Mouse (Mus musculus) heart, adult 2 months (tissue): ENCODE results near the gene Msi1. TPM values are rescaled to one million over a fixed set of nuclear protein-coding genes. Genes with fewer than 3 reads are reported as not detected.
A peak's percentile ranks its signal among the peaks of the same experiment; 100 is the strongest.

Experiments
- DNase-seq, 2 experiments: peaks; one replicate each; pipeline ENCODE4 v3.0.0; 2021
- H3K27ac ChIP-seq: fragments of 200-600 bp; 2 replicates; pipeline ENCODE4 v1.8.1; 2022
- H3K27me3 ChIP-seq: fragments of 200-500 bp; 2 replicates; pipeline ENCODE4 v1.6.1; 2012; ENCODE audit warnings: mild to moderate bottlenecking, low read length, inconsistent platforms, mixed read lengths; ENCODE audit not compliant: control insufficient read depth, insufficient read depth
- H3K36me3 ChIP-seq: fragments of 200-500 bp; 2 replicates; pipeline ENCODE4 v1.6.1; 2012; ENCODE audit warnings: low read length, inconsistent platforms; ENCODE audit not compliant: control insufficient read depth, insufficient read depth
- H3K4me1 ChIP-seq: fragments of 200-500 bp; 2 replicates; pipeline ENCODE4 v1.6.1; 2011; ENCODE audit warnings: low read length; ENCODE audit not compliant: control insufficient read depth, insufficient read depth
- H3K4me3 ChIP-seq: fragments of 200-600 bp; 2 replicates; pipeline ENCODE4 v1.8.1; 2022
- H3K79me2 ChIP-seq: fragments of 200-500 bp; replicated peaks from 2 replicates; pipeline ENCODE4 v1.6.1; 2012; ENCODE audit warnings: mild to moderate bottlenecking, inconsistent platforms, low read length, moderate library complexity, mixed read lengths; ENCODE audit not compliant: control insufficient read depth, insufficient read depth
- H3K9ac ChIP-seq: fragments of 200-500 bp; 2 replicates; pipeline ENCODE4 v1.6.1; 2012; ENCODE audit warnings: low read depth, mild to moderate bottlenecking, control low read depth, inconsistent platforms, low read length, mixed read lengths
- CTCF ChIP-seq: fragments of 200-600 bp; IDR thresholded peaks from 2 replicates; pipeline ENCODE4 v1.8.1; 2022; ENCODE audit warnings: antibody characterized with exemption, mild to moderate bottlenecking, moderate library complexity
- EP300 ChIP-seq: fragments of 200-500 bp; IDR thresholded peaks from 2 replicates; pipeline ENCODE4 v1.6.1; 2011; ENCODE audit warnings: low read depth, low read length, control low read depth; ENCODE audit not compliant: insufficient read depth
- POLR2A ChIP-seq: fragments of 200-500 bp; IDR thresholded peaks from 2 replicates; pipeline ENCODE4 v1.6.1; 2011; ENCODE audit warnings: mild to moderate bottlenecking, low read depth, low read length, control low read depth; ENCODE audit not compliant: insufficient read depth
- WGBS: fragments of 180-500 bp; shearing (Covaris S2); methylation state at CpG from one replicate; pipeline ENCODE4 v1.1.7; 2018; 5-methylcytosine and 5-hydroxymethylcytosine counted together
- intact Hi-C: fragments of 180-260 bp; cut with DNase I; formaldehyde crosslinking; loops from one replicate; pipeline ENCODE4 v1.15.1; 2025
- polyA plus RNA-seq: library from polyadenylated mRNA; depleted of rRNA; stranded (reverse); fragments of >200 nt; gene quantifications from 2 replicates; pipeline ENCODE4 v1.2.3, GENCODE M21; 2012
- total RNA-seq, 2 experiments: library from RNA; stranded (reverse); gene quantifications; 2 replicates each; pipeline ENCODE4 v1.2.3; 2021

Msi1 gene
- total and polyA plus RNA-seq, 3 experiments = 0.55 to 0.99 (median 0.61) TPM

DNA sequence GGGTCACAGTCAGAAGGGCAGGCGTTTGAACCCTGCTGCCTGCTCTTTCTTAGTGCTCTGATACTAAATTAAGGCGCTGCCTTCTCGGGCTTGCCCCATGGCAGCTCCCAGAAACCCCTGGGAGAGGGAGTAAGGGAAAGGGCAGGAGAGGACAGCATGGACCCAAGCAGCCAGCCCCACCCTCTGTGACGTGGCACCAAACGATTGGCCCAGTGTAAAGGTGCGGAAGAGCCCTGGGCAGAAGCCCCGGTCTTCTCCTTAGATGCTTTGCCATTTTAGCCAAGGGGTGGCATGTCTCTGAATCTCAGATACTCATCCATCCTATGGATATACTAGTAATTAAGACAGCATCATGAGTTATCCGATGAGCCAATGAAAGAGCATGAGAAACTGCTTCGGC, 21.3 kb upstream of the Msi1 start:
- intact Hi-C loops = no loop called here
- Histone ChIP-seq H3K79me2 (no peaks in the 10 kb centered on the region), H3K27ac (no peak overlapping the region), H3K9ac (no peak overlapping the region), H3K36me3 (no peaks in the 10 kb centered on the region), H3K4me1 (peaks cover 2% of the 10 kb centered on the region; the same call in 1 of the 2 replicates), H3K4me3 (no peak overlapping the region), H3K27me3 (no peaks in the 10 kb centered on the region; the same call in 1 of the 2 replicates)
- TF ChIP-seq EP300 (no peak), CTCF (no peak), POLR2A (no peak)
- WGBS = 25% methylated on average over 9 of the region's 9 CpGs
- DNase-seq = peak in 1 of 2 experiments; percentile 8

DNA sequence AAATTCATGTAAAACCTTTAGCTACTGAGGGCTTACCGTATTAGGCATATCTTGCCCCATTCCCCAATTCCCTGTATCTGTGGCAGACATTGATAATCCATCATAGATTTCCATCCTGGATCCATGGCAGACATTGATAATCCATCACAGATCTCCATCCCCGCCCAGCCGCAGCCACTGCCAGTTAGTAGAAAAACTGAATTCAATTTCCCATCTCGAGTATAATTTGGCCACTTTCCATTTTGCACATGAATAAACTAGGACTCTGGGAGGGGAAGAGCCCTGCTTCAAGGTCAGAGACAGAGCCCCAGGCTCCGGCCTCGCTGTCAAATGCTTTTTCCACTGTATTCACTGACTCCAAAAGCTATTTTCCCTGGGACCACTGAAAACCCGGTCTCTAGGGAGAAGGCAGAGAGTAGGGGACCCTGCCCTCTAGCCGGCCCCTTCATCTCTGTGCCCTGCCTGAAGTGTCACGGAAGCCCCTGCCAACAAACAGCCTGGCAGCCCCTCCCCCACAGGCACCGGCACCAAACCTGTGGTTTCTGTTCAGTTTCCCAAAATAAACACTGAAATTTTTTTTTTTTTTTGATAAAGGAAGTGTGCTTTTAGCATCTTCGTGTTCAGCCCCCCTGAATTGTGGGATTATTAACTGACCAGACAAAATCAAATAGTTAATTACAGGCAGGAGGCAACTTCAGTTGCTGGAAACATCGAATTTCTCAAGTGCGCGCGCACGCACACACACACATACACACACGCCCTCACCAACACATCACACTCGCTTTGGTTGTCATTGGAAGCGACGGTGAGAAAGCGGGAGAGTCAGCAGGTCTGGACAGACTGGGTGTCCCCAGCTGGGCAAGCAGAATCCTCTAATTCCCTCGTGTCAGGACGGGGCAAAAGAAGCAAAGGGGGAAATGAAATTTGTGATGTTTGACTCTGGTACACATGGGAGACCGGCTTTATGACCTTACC, 14.0 kb upstream of the Msi1 start:
- WGBS = 52% methylated on average over 24 of the region's 24 CpGs
- no peak overlapping the region for H3K4me3 ChIP-seq
- no peak overlapping the region for H3K27ac ChIP-seq
- TF ChIP-seq EP300 (no peak), CTCF (no peak), POLR2A (no peak)
- no peaks in the 10 kb centered on the region for H3K4me1 ChIP-seq
- intact Hi-C loops = no loop called here
- no peaks in the 10 kb centered on the region for H3K27me3 ChIP-seq
- no peaks in the 10 kb centered on the region for H3K79me2 ChIP-seq
- DNase-seq = no peak
- no peaks in the 10 kb centered on the region for H3K36me3 ChIP-seq
- no peak overlapping the region for H3K9ac ChIP-seq

DNA sequence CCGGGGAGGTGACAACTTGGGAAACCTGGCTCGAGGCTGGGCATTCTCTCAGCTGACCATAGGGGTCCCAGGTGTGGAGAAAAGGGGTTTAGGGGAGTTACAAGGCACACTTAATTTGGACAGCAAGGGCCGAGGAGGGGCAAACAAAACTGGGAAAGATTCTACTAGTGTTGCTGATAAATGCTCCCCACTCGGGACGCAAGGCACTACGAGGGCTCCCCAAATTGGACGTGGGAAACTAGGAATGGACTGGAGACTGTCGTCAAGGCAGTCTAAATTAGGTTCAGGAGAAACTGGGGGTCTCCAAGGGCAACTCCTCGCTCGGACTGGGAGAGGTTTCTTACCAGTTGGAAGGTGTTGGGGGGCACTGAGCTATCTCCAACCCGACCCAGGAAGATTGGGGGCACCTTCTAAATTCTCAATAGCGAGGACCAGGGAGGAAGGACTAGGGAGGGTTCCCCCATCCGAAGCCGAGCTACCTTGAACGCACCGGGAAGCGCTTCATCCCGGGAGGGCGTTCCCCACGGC, 504 bp upstream of the Msi1 start:
- intact Hi-C loops = no loop called here
- no peak for DNase-seq
- WGBS = 5% methylated on average over 20 of the region's 20 CpGs
- H3K9ac ChIP-seq = no peak overlapping the region
- H3K27me3 ChIP-seq = peaks cover 17% of the 10 kb centered on the region
- no peaks in the 10 kb centered on the region for H3K4me1 ChIP-seq
- no peaks in the 10 kb centered on the region for H3K79me2 ChIP-seq
- H3K4me3 ChIP-seq = peak overlapping the region; percentile 39
- no peaks in the 10 kb centered on the region for H3K36me3 ChIP-seq
- no peak overlapping the region for H3K27ac ChIP-seq
- TF ChIP-seq POLR2A = no peak
- no peak for TF ChIP-seq EP300
- TF ChIP-seq CTCF = no peak

DNA sequence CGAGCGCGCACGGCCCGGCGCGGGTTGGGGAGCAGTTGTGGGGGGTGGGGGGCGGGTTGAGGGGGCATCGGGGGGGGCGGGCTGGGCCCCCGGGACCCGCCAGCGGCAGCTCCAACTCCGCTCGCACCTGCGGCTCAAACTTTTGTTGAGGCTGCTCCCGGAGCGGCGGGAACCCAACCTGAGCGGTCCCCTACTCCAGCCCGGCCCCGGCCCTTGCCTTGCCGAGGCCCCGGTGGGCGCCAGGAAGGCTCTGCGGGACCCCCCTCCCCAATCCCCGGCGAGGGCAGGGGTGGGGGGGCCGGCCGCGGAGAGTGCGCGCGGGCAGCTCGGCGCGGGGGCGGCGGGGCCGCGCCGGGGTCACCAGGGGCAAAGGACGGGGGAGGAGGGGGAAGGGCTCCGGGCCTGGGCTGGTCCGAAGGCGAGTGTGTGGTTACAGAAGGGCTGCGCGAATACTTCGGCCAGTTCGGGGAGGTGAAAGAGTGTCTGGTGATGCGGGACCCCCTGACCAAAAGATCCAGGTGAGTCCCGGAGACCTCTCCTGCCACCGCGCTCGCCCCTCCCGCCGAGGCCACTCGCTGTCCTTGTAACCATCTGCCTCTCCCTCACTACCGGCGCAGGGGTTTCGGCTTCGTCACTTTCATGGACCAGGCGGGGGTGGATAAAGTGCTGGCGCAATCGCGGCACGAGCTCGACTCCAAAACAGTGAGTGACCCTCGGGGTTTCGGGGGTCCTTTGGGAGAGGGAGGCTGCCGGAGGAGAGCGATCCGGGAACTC, 975 bp downstream of the Msi1 start:
- TF ChIP-seq EP300 = no peak
- no peak for TF ChIP-seq POLR2A
- no peak for TF ChIP-seq CTCF
- peaks cover 17% of the 10 kb centered on the region for H3K27me3 ChIP-seq
- no peak for DNase-seq
- H3K4me3 ChIP-seq = peak overlapping the region; percentile 38
- H3K27ac ChIP-seq = no peak overlapping the region
- H3K9ac ChIP-seq = peak overlapping the region; percentile 54
- H3K79me2 ChIP-seq = no peaks in the 10 kb centered on the region
- WGBS = 5% methylated on average over 44 of the region's 73 CpGs
- no peaks in the 10 kb centered on the region for H3K4me1 ChIP-seq
- intact Hi-C loops = no loop called here
- H3K36me3 ChIP-seq = no peaks in the 10 kb centered on the region

DNA sequence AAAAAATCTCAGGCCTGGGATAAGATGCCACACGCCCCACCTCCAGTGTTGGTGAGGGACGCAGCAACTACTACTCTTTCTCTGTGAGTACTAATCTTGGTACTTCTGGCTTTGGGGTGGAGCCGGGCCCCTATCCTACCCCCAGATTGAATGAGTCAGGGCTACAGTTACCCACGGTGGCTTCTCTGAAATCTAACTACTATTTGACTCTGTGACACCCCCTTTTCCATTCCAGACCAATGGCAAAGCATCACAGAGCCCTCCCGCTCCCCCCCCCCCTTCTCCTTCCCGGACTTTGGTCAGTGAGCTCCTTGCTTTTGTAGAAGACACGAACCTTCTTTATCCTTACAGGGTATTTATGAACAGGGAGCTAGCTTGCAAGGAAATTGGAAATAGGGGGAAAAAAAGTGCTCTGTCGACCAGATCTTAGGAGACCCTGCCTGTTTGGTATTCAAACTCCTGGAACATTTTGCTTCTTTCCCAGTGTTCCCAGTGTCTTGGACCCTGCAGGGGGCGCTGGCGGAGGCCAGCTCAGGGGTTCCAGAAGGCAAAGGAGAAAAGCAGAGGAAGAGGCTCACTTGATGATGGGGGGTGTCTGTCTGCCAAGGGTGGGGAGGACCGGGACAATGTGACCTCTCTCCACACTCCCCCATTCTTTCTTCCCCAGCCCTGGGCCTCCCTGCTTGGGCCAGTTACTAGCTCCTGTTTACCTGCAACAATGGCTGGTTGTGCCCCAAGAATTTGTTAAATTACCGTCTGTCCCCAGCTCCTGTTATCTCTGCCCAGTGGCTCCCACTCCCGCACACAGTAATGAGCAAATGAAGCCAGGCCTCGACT, 1.9 kb downstream of the Msi1 start:
- H3K9ac ChIP-seq = no peak overlapping the region
- H3K79me2 ChIP-seq = no peaks in the 10 kb centered on the region
- no peak overlapping the region for H3K27ac ChIP-seq
- WGBS = 35% methylated on average over 14 of the region's 14 CpGs
- no peaks in the 10 kb centered on the region for H3K4me1 ChIP-seq
- TF ChIP-seq CTCF = peak; percentile 36
- no peak for TF ChIP-seq POLR2A
- no peak overlapping the region for H3K4me3 ChIP-seq
- intact Hi-C loops = no loop called here
- peaks cover 17% of the 10 kb centered on the region for H3K27me3 ChIP-seq
- DNase-seq = no peak
- no peaks in the 10 kb centered on the region for H3K36me3 ChIP-seq
